Comparison of ENCODE assay signal across 19 mouse cellular contexts in the genomic region with DNA sequence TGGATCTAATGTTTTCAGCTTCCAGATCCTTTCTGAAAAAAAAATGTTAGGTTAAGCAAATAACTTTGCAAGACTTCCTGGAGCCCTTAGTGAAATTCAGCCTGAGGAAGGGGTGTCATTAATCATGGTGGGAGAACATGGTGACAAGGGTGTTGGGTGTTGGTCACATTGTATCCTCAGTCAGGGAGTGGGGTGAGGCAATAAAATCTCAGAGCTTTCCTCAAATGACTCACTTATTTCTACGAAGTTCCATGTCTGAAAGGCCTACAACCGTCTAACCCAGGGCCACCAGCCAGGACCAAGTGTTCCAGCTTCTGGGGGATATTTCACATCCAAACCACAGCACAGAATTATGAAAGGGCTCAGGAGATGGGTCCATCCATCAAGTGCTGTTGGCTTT.
"Had no signal": no experiment of that assay in that cellular context is flagged by ENCODE, and none has a peak within 500 bp of the region (broad histone marks: within the 10 kb centered on the region; RNA-seq: fewer than 3 reads in every experiment).

No protein-coding gene starts in this region.

- H3K4me1 ChIP-seq: midbrain, embryonic 10.5 days; midbrain, embryonic 12.5 days; neural tube, embryonic 13.5 days; neural tube, embryonic 15.5 days had no signal

- H3K27ac ChIP-seq: midbrain, embryonic 10.5 days; midbrain, embryonic 12.5 days; neural tube, embryonic 13.5 days; neural tube, embryonic 15.5 days had no signal

- H3K9me3 ChIP-seq: midbrain, embryonic 10.5 days; midbrain, embryonic 12.5 days; neural tube, embryonic 13.5 days; neural tube, embryonic 15.5 days had no signal

- H3K9ac ChIP-seq: lung, embryonic 14.5 days; midbrain, embryonic 12.5 days; neural tube, embryonic 13.5 days; neural tube, embryonic 15.5 days had no signal

- H3K4me2 ChIP-seq: lung, embryonic 14.5 days; midbrain, embryonic 12.5 days; neural tube, embryonic 13.5 days; neural tube, embryonic 15.5 days had no signal

- DNase-seq: lung, adult 18-20 months; lung, embryonic 14.5 days; lung, postnatal 10 days; lung, postnatal 4 days; midbrain, embryonic 14.5 days; retina, postnatal 1 day; right cerebral cortex, adult 18-20 months; right cerebral cortex, postnatal 25 days; right cerebral cortex, postnatal 4 days; spleen, adult 18-20 months; thymus, adult 2 months; thymus, postnatal 25 days; thymus, postnatal 4 days had no signal

- H3K27me3 ChIP-seq: midbrain, embryonic 12.5 days; neural tube, embryonic 13.5 days; neural tube, embryonic 15.5 days had no signal

- H3K4me3 ChIP-seq: midbrain, embryonic 10.5 days; midbrain, embryonic 12.5 days; myocyte; neural tube, embryonic 13.5 days; neural tube, embryonic 15.5 days had no signal

- ATAC-seq: midbrain, embryonic 16.5 days had no signal

- H3K36me3 ChIP-seq: midbrain, embryonic 10.5 days; midbrain, embryonic 12.5 days; neural tube, embryonic 13.5 days; neural tube, embryonic 15.5 days had no signal
